In the genomic region with DNA sequence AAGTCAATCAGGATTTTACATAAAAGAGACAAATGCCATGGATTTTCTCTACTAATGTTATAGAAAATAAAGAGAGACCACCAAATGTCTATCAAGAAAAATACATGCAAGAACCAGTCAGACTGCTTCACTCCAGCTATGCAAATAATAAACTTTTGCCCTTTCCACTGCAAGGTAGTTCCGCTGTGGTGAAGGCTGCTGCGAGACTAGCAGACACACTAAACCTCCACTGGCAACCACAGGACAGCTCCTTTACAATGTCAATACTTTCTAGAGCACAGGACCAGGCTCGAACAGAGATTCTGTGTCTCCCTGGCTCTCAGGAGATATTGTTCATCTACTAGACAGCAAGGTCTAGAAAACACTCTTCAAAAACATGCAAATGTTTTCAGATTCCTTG, we compare ENCODE assay signal across 17 mouse cellular contexts.
DNase-seq lines count a peak whose midpoint lies in the region; ATAC-seq and TF ChIP-seq lines count a peak whose summit lies in the region.
"Had no signal": no experiment of that assay in that cellular context is flagged by ENCODE, and none has a peak within 500 bp of the region (broad histone marks: within the 10 kb centered on the region; RNA-seq: fewer than 3 reads in every experiment).

No protein-coding gene starts in this region.

- no peak overlapping the region for H3K9ac ChIP-seq in lung, embryonic 14.5 days
- H3K9ac ChIP-seq in embryonic facial prominence, embryonic 14.5 days (ENCODE audit: low read depth, low read length) = no peak overlapping the region
- H3K9ac ChIP-seq in hindbrain, embryonic 11.5 days (ENCODE audit: low read depth, low read length) = no peak overlapping the region
- H3K9ac ChIP-seq in forebrain, embryonic 12.5 days = no peak overlapping the region
- H3K9ac ChIP-seq: embryonic facial prominence, embryonic 12.5 days; hindbrain, embryonic 14.5 days; intestine, embryonic 15.5 days had no signal

- 42% methylated on average over 3 of the region's 3 CpGs for WGBS in lung, embryonic 14.5 days
- WGBS in embryonic facial prominence, embryonic 14.5 days = 38% methylated on average over 3 of the region's 3 CpGs
- WGBS in hindbrain, embryonic 11.5 days = 57% methylated on average over 3 of the region's 3 CpGs
- WGBS in forebrain, embryonic 12.5 days = 70% methylated on average over 3 of the region's 3 CpGs

- no peak overlapping the region for H3K4me3 ChIP-seq in lung, embryonic 14.5 days (ENCODE audit: low read depth, low read length)
- no peak overlapping the region for H3K4me3 ChIP-seq in C2C12 (ENCODE audit: insufficient read depth, poor library complexity, severe bottlenecking)
- H3K4me3 ChIP-seq in embryonic facial prominence, embryonic 14.5 days (ENCODE audit: low read depth, low read length) = no peak overlapping the region
- no peak overlapping the region for H3K4me3 ChIP-seq in hindbrain, embryonic 11.5 days (ENCODE audit: low read depth, low read length)
- no peak overlapping the region for H3K4me3 ChIP-seq in forebrain, embryonic 12.5 days (replicated peaks)
- H3K4me3 ChIP-seq: embryonic facial prominence, embryonic 12.5 days; heart, embryonic 10.5 days; intestine, embryonic 15.5 days had no signal

- H3K36me3 ChIP-seq in lung, embryonic 14.5 days (ENCODE audit: insufficient read depth) = no peaks in the 10 kb centered on the region
- no peaks in the 10 kb centered on the region for H3K36me3 ChIP-seq in C2C12 (ENCODE audit: control insufficient read depth, insufficient read depth)
- H3K36me3 ChIP-seq in embryonic facial prominence, embryonic 14.5 days (ENCODE audit: control insufficient read depth, insufficient read depth, low read length) = no peaks in the 10 kb centered on the region
- no peaks in the 10 kb centered on the region for H3K36me3 ChIP-seq in hindbrain, embryonic 11.5 days (ENCODE audit: control insufficient read depth, insufficient read depth, low read length)
- no peaks in the 10 kb centered on the region for H3K36me3 ChIP-seq in forebrain, embryonic 12.5 days (replicated peaks)
- H3K36me3 ChIP-seq: embryonic facial prominence, embryonic 12.5 days; heart, embryonic 10.5 days; intestine, embryonic 15.5 days had no signal

- ATAC-seq in lung, embryonic 14.5 days (ENCODE audit: insufficient read depth) = no peak
- no peak for ATAC-seq in embryonic facial prominence, embryonic 14.5 days (ENCODE audit: low read depth)
- ATAC-seq in hindbrain, embryonic 11.5 days (ENCODE audit: low FRiP score) = no peak
- ATAC-seq in forebrain, embryonic 12.5 days (ENCODE audit: low FRiP score) = no peak
- ATAC-seq: intestine, embryonic 15.5 days had no signal

- no peaks in the 10 kb centered on the region for H3K79me3 ChIP-seq in C2C12 (ENCODE audit: low read depth)

- peak; percentile 43 for DNase-seq in lung, embryonic 14.5 days
- DNase-seq in lung, postnatal 4 days = no peak
- peak; percentile 63 for DNase-seq in embryonic facial prominence, embryonic 14.5 days (ENCODE audit: low spot score)
- no peak for DNase-seq in hindbrain, embryonic 11.5 days (ENCODE audit: low spot score)
- DNase-seq: cerebellum, adult 11 months; cerebellum, adult 8-10 months; cerebellum, postnatal 25 days; heart, adult 18-20 months; heart, postnatal 10 days; heart, postnatal 4 days; kidney, adult 18-20 months had no signal

- H3K4me2 ChIP-seq in lung, embryonic 14.5 days = no peak overlapping the region
- no peak overlapping the region for H3K4me2 ChIP-seq in embryonic facial prominence, embryonic 14.5 days (ENCODE audit: low read depth, low read length)
- H3K4me2 ChIP-seq in hindbrain, embryonic 11.5 days (replicated peaks; ENCODE audit: low read depth, low read length) = no peak overlapping the region
- no peak overlapping the region for H3K4me2 ChIP-seq in forebrain, embryonic 12.5 days
- H3K4me2 ChIP-seq: embryonic facial prominence, embryonic 12.5 days; hindbrain, embryonic 14.5 days; intestine, embryonic 15.5 days had no signal

- H3K9me3 ChIP-seq in lung, embryonic 14.5 days (ENCODE audit: low read depth, low read length) = no peaks in the 10 kb centered on the region
- H3K9me3 ChIP-seq in embryonic facial prominence, embryonic 14.5 days (ENCODE audit: control insufficient read depth, low read length) = no peaks in the 10 kb centered on the region
- H3K9me3 ChIP-seq in hindbrain, embryonic 11.5 days (ENCODE audit: control insufficient read depth, low read length) = no peaks in the 10 kb centered on the region
- no peaks in the 10 kb centered on the region for H3K9me3 ChIP-seq in forebrain, embryonic 12.5 days
- H3K9me3 ChIP-seq: embryonic facial prominence, embryonic 12.5 days; heart, embryonic 10.5 days; intestine, embryonic 15.5 days had no signal

- H3K79me2 ChIP-seq in C2C12 (ENCODE audit: control insufficient read depth, insufficient read depth) = peaks cover 9% of the 10 kb centered on the region

- peak overlapping the region; percentile 32 for H3ac ChIP-seq in C2C12 (ENCODE audit: control insufficient read depth, insufficient read length, low read depth)

- H3K27ac ChIP-seq in lung, embryonic 14.5 days (ENCODE audit: low read depth) = no peak overlapping the region
- H3K27ac ChIP-seq in embryonic facial prominence, embryonic 14.5 days (replicated peaks; ENCODE audit: low read depth, low read length) = no peak overlapping the region
- no peak overlapping the region for H3K27ac ChIP-seq in hindbrain, embryonic 11.5 days (ENCODE audit: low read depth, low read length)
- no peak overlapping the region for H3K27ac ChIP-seq in forebrain, embryonic 12.5 days
- H3K27ac ChIP-seq: heart, embryonic 10.5 days; hindbrain, embryonic 14.5 days; intestine, embryonic 15.5 days had no signal

- no peaks in the 10 kb centered on the region for H3K4me1 ChIP-seq in lung, embryonic 14.5 days (ENCODE audit: insufficient read depth)
- H3K4me1 ChIP-seq in embryonic facial prominence, embryonic 14.5 days (ENCODE audit: control insufficient read depth, insufficient read depth, low read length) = peaks cover 16% of the 10 kb centered on the region
- H3K4me1 ChIP-seq in hindbrain, embryonic 11.5 days (replicated peaks; ENCODE audit: control insufficient read depth, insufficient read depth, low read length) = no peaks in the 10 kb centered on the region
- H3K4me1 ChIP-seq in forebrain, embryonic 12.5 days = peaks cover 12% of the 10 kb centered on the region; the same call in 1 of the 2 replicates
- H3K4me1 ChIP-seq: intestine, embryonic 15.5 days had no signal

- no peak for TF ChIP-seq CTCF in lung, embryonic 14.5 days (IDR thresholded peaks at IDR 0.05; ENCODE audit: low read depth)
- no peak for TF ChIP-seq CTCF in C2C12 (IDR thresholded peaks at IDR 0.05; ENCODE audit: control insufficient read depth, insufficient read depth, insufficient read length)

- no peaks in the 10 kb centered on the region for H3K27me3 ChIP-seq in lung, embryonic 14.5 days (ENCODE audit: insufficient read depth, low read length)
- no peaks in the 10 kb centered on the region for H3K27me3 ChIP-seq in C2C12 (ENCODE audit: control insufficient read depth, insufficient read depth, insufficient read length)
- H3K27me3 ChIP-seq in embryonic facial prominence, embryonic 14.5 days (replicated peaks; ENCODE audit: control insufficient read depth, insufficient read depth, low read length) = no peaks in the 10 kb centered on the region
- no peaks in the 10 kb centered on the region for H3K27me3 ChIP-seq in hindbrain, embryonic 11.5 days (ENCODE audit: control insufficient read depth, insufficient read depth, low read length)
- H3K27me3 ChIP-seq in forebrain, embryonic 12.5 days = no peaks in the 10 kb centered on the region
- H3K27me3 ChIP-seq: embryonic facial prominence, embryonic 12.5 days; intestine, embryonic 15.5 days had no signal

TF ChIP-seq in C2C12, 6 proteins besides CTCF, POLR2A, EP300 and RAD21:
- TF ChIP-seq CEBPB (IDR thresholded peaks at IDR 0.05; ENCODE audit: low read depth) = no peak
- TF ChIP-seq MAX (IDR thresholded peaks at IDR 0.05) = no peak
- TF ChIP-seq MYOD1 (IDR thresholded peaks at IDR 0.05; ENCODE audit: control insufficient read depth, insufficient read length, low read depth) = no peak
- no peak for TF ChIP-seq MYOG (IDR thresholded peaks at IDR 0.05; ENCODE audit: control insufficient read depth, extremely low read depth, insufficient read length)

Comparison
In these comparisons a context has a peak if more than half of its experiments do, and no peak if none do; other contexts are left out.
1. DNase-seq: peak in lung, embryonic 14.5 days (single experiment) and embryonic facial prominence, embryonic 14.5 days (single experiment); none in lung, postnatal 4 days (0 of 2) and hindbrain, embryonic 11.5 days (single experiment).